Mouse (Mus musculus) erythroid progenitor cell, adult 5-6 weeks (primary cell): ENCODE measurements around the gene Tomt. TPM values are rescaled to one million over a fixed set of nuclear protein-coding genes. Genes with fewer than 3 reads are reported as not detected.

Experiments
- ATAC-seq: replicated peaks from 2 replicates; pipeline ENCODE4 v1.8.0; 2016; ENCODE audit warnings: moderate number of reproducible peaks, mild to moderate bottlenecking, moderate TSS enrichment, inconsistent platforms; ENCODE audit not compliant: poor library complexity, low FRiP score, severe bottlenecking
- total RNA-seq, 2 experiments: library from RNA; stranded (forward) in 1 of 2; stranded (reverse) in 1 of 2; fragments of 150-400 nt in 1 of 2; fragments of 186-747, 209-891 nt in 1 of 2; gene quantifications; 2 replicates each; pipeline versions ENCODE4 v1.2.3 to v1.2.4; 2015 to 2017; ENCODE audit warnings: low replicate concordance in 2 of 2

The Tomt gene
- total RNA-seq, 2 experiments from 2014 or later = not detected

GRCm38 (mm10) chr7:101866491-101867265, 39.5 kb downstream of the Tomt start:
- ATAC-seq = no peak

GRCm38 (mm10) chr7:101863415-101863814, 42.7 kb downstream of the Tomt start, which contains the start of gene Anapc15:
Gene Anapc15 (plus strand): TSS chr7:101863715.
- no peak for ATAC-seq

- ATAC-seq = no peak
These were observed 43.9 kb downstream of the Tomt start for GRCm38 (mm10) chr7:101862291-101862690.

- ATAC-seq = no peak
These were observed 45.2 kb downstream of the Tomt start for GRCm38 (mm10) chr7:101860978-101861377.

- ATAC-seq = no peak
These were observed 47.8 kb downstream of the Tomt start for GRCm38 (mm10) chr7:101858362-101858761.

- no peak for ATAC-seq
These were observed 49.1 kb downstream of the Tomt start, which contains the start of gene Folr2 for GRCm38 (mm10) chr7:101857094-101857493. Gene Folr2 (minus strand): TSS chr7:101857194.

- ATAC-seq = no peak
These were observed 52.3 kb downstream of the Tomt start for GRCm38 (mm10) chr7:101853816-101854215.

- no peak for ATAC-seq
These were observed 53.3 kb downstream of the Tomt start for GRCm38 (mm10) chr7:101852846-101853245.

- no peak for ATAC-seq
These were observed 54.5 kb downstream of the Tomt start for GRCm38 (mm10) chr7:101851689-101852088.

Other genes with a start within 250 kb of the Tomt start
- 0.84 and 1.4 TPM in 2 replicates for gene Clpb, start 242.7 kb downstream of the Tomt start, total RNA-seq (2015; ENCODE audit: low replicate concordance)
- gene Clpb, start 242.7 kb downstream of the Tomt start, total RNA-seq (2017; ENCODE audit: low replicate concordance) = 1.3 and 9.0 TPM in 2 replicates
- not detected in 2 replicates for gene Phox2a, start 88.0 kb downstream of the Tomt start, total RNA-seq (2015; ENCODE audit: low replicate concordance)
- gene Phox2a, start 88.0 kb downstream of the Tomt start, total RNA-seq (2017; ENCODE audit: low replicate concordance) = not detected in 2 replicates
- gene Inppl1, start 68.1 kb downstream of the Tomt start, total RNA-seq (2015; ENCODE audit: low replicate concordance) = 6.1 and 18.9 TPM in 2 replicates
- 0.68 and 2.2 TPM in 2 replicates for gene Inppl1, start 68.1 kb downstream of the Tomt start, total RNA-seq (2017; ENCODE audit: low replicate concordance)
- gene Folr2, start 49.2 kb downstream of the Tomt start, total RNA-seq (2015; ENCODE audit: low replicate concordance) = 1.1 and 10.9 TPM in 2 replicates
- gene Folr2, start 49.2 kb downstream of the Tomt start, total RNA-seq (2017; ENCODE audit: low replicate concordance) = 2.3 TPM in 1 of 2 replicates, not detected in the other
- 51.9 and 60.8 TPM in 2 replicates for gene Anapc15, start 42.6 kb downstream of the Tomt start, total RNA-seq (2015; ENCODE audit: low replicate concordance)
- 34.3 and 39.8 TPM in 2 replicates for gene Anapc15, start 42.6 kb downstream of the Tomt start, total RNA-seq (2017; ENCODE audit: low replicate concordance)
- not detected in 2 replicates for gene Folr1, start 35.6 kb downstream of the Tomt start, total RNA-seq (2015; ENCODE audit: low replicate concordance)
- not detected in 2 replicates for gene Folr1, start 35.6 kb downstream of the Tomt start, total RNA-seq (2017; ENCODE audit: low replicate concordance)
- 26.8 and 44.7 TPM in 2 replicates for gene Lamtor1, start 455 bp downstream of the Tomt start, total RNA-seq (2015; ENCODE audit: low replicate concordance)
- gene Lamtor1, start 455 bp downstream of the Tomt start, total RNA-seq (2017; ENCODE audit: low replicate concordance) = 19.9 and 28.5 TPM in 2 replicates
- gene Lrrc51, start 27.5 kb upstream of the Tomt start, total RNA-seq (2015; ENCODE audit: low replicate concordance) = 6.1 TPM in 1 of 2 replicates, not detected in the other
- gene Lrrc51, start 27.5 kb upstream of the Tomt start, total RNA-seq (2017; ENCODE audit: low replicate concordance) = 4.6 TPM in 1 of 2 replicates, not detected in the other
- 177 and 218 TPM in 2 replicates for gene Numa1, start 27.8 kb upstream of the Tomt start, total RNA-seq (2015; ENCODE audit: low replicate concordance)
- gene Numa1, start 27.8 kb upstream of the Tomt start, total RNA-seq (2017; ENCODE audit: low replicate concordance) = 324 and 405 TPM in 2 replicates
- 10.1 and 23.5 TPM in 2 replicates for gene Il18bp, start 112.3 kb upstream of the Tomt start, total RNA-seq (2015; ENCODE audit: low replicate concordance)
- 3.7 and 10.2 TPM in 2 replicates for gene Il18bp, start 112.3 kb upstream of the Tomt start, total RNA-seq (2017; ENCODE audit: low replicate concordance)
- gene Rnf121, start 159.1 kb upstream of the Tomt start, total RNA-seq (2015; ENCODE audit: low replicate concordance) = 5.0 and 16.2 TPM in 2 replicates
- gene Rnf121, start 159.1 kb upstream of the Tomt start, total RNA-seq (2017; ENCODE audit: low replicate concordance) = 7.5 and 14.1 TPM in 2 replicates
- 22.7 and 23.1 TPM in 2 replicates for gene Xndc1, start 159.2 kb upstream of the Tomt start, total RNA-seq (2015; ENCODE audit: low replicate concordance)
- gene Xndc1, start 159.2 kb upstream of the Tomt start, total RNA-seq (2017; ENCODE audit: low replicate concordance) = 10.2 and 22.6 TPM in 2 replicates
- 1.3 TPM in 1 of 2 replicates, not detected in the other for gene Xntrpc, start 159.4 kb upstream of the Tomt start, total RNA-seq (2015; ENCODE audit: low replicate concordance)
- gene Xntrpc, start 159.4 kb upstream of the Tomt start, total RNA-seq (2017; ENCODE audit: low replicate concordance) = 0.61 and 1.0 TPM in 2 replicates
- gene Trpc2, start 176.8 kb upstream of the Tomt start, total RNA-seq (2015; ENCODE audit: low replicate concordance) = 2.5 TPM in 1 of 2 replicates, not detected in the other
- 0.83 TPM in 1 of 2 replicates, not detected in the other for gene Trpc2, start 176.8 kb upstream of the Tomt start, total RNA-seq (2017; ENCODE audit: low replicate concordance)
- not detected in 2 replicates for gene Art1, start 195.4 kb upstream of the Tomt start, total RNA-seq (2015; ENCODE audit: low replicate concordance)
- gene Art1, start 195.4 kb upstream of the Tomt start, total RNA-seq (2017; ENCODE audit: low replicate concordance) = not detected in 2 replicates
- not detected in 2 replicates for gene Art5, start 203.1 kb upstream of the Tomt start, total RNA-seq (2015; ENCODE audit: low replicate concordance)
- gene Art5, start 203.1 kb upstream of the Tomt start, total RNA-seq (2017; ENCODE audit: low replicate concordance) = not detected in 2 replicates
- gene Chrna10, start 210.5 kb upstream of the Tomt start, total RNA-seq (2015; ENCODE audit: low replicate concordance) = not detected in 2 replicates
- not detected in 2 replicates for gene Chrna10, start 210.5 kb upstream of the Tomt start, total RNA-seq (2017; ENCODE audit: low replicate concordance)